Mouse (Mus musculus): Measurements from ENCODE around the gene Fkbp4.
A peak's percentile ranks its signal among the peaks of the same experiment; 100 is the strongest.

Fkbp4 gene

GRCm38 (mm10) chr6:128438317-128438870 lies at the start of gene Fkbp4:
Gene Fkbp4 (minus strand): TSS chr6:128438677.
- DNase-seq (ENCODE audit: low spot score in 2 of 2): peak; percentile 82 to 91

- no peak for DNase-seq (ENCODE audit: low spot score in 2 of 2)
These were observed 49.3 kb upstream of the Fkbp4 start for GRCm38 (mm10) chr6:128487736-128488135.

GRCm38 (mm10) chr6:128479463-128480454 lies 41.3 kb upstream of the Fkbp4 start:
- DNase-seq (ENCODE audit: low spot score in 2 of 2): peak; percentile 85 to 94

- DNase-seq (ENCODE audit: low spot score in 2 of 2): no peak
These were observed 39.0 kb upstream of the Fkbp4 start for GRCm38 (mm10) chr6:128477495-128477894.

GRCm38 (mm10) chr6:128474112-128474511 lies 35.6 kb upstream of the Fkbp4 start:
- DNase-seq (ENCODE audit: low spot score in 2 of 2): no peak

GRCm38 (mm10) chr6:128469451-128469850 lies 31.0 kb upstream of the Fkbp4 start:
- no peak for DNase-seq (ENCODE audit: low spot score in 2 of 2)

GRCm38 (mm10) chr6:128467298-128467697 lies 28.8 kb upstream of the Fkbp4 start:
- no peak for DNase-seq (ENCODE audit: low spot score in 2 of 2)

- DNase-seq (ENCODE audit: low spot score in 2 of 2): no peak
These were observed 28.1 kb upstream of the Fkbp4 start for GRCm38 (mm10) chr6:128466563-128466962.

- no peak for DNase-seq (ENCODE audit: low spot score in 2 of 2)
These were observed 27.6 kb upstream of the Fkbp4 start for GRCm38 (mm10) chr6:128466043-128466442.

GRCm38 (mm10) chr6:128464996-128465395 lies 26.5 kb upstream of the Fkbp4 start:
- no peak for DNase-seq (ENCODE audit: low spot score in 2 of 2)

GRCm38 (mm10) chr6:128461606-128462005 lies 23.1 kb upstream of the Fkbp4 start:
- DNase-seq (ENCODE audit: low spot score in 2 of 2): no peak

GRCm38 (mm10) chr6:128460729-128461503 lies 22.4 kb upstream of the Fkbp4 start:
- no peak for DNase-seq (ENCODE audit: low spot score in 2 of 2)

- DNase-seq (ENCODE audit: low spot score in 2 of 2): no peak
These were observed 21.8 kb upstream of the Fkbp4 start for GRCm38 (mm10) chr6:128460321-128460720.

- DNase-seq (ENCODE audit: low spot score in 2 of 2): no peak
These were observed 18.7 kb upstream of the Fkbp4 start for GRCm38 (mm10) chr6:128457186-128457585.

- DNase-seq (ENCODE audit: low spot score in 2 of 2): no peak
These were observed 17.5 kb upstream of the Fkbp4 start for GRCm38 (mm10) chr6:128455835-128456605.

GRCm38 (mm10) chr6:128447063-128447462 lies 8.6 kb upstream of the Fkbp4 start:
- DNase-seq (ENCODE audit: low spot score in 2 of 2): no peak

- DNase-seq (ENCODE audit: low spot score in 2 of 2): no peak
These were observed 7.5 kb upstream of the Fkbp4 start for GRCm38 (mm10) chr6:128445761-128446535.

- no peak for DNase-seq (ENCODE audit: low spot score in 2 of 2)
These were observed 1.8 kb upstream of the Fkbp4 start for GRCm38 (mm10) chr6:128440238-128440637.

GRCm38 (mm10) chr6:128438871-128439341 lies 429 bp upstream of the Fkbp4 start:
- DNase-seq (ENCODE audit: low spot score in 2 of 2): no peak

- DNase-seq (ENCODE audit: low spot score in 2 of 2): peak in 1 of 2 experiments; percentile 34
These were observed 653 bp downstream of the Fkbp4 start for GRCm38 (mm10) chr6:128437731-128438316.

Data from frontal cortex, postnatal 14 days (tissue).